In the genomic region with DNA sequence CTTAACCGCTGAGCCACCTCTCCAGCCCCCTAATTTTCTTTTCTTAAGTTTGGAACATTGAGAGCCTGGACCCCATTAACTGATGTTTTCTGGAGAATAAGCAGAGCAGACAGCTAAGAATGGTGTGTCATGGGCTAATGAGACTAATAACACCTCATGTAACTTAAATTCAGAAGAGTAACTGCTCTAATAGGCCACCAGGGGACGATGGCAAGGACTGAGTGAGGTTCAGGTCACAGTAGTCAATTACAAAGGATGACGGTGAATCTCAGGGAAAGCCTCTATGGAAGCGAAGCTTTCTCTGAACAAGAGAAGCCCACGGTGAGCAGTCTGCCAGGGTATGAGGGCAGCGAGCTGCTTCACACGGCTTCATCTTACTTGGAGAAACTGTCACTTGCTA, we compare ENCODE assay signal across 25 mouse cellular contexts.
DNase-seq lines count a peak whose midpoint lies in the region; ATAC-seq and TF ChIP-seq lines count a peak whose summit lies in the region.
"Had no signal": no experiment of that assay in that cellular context is flagged by ENCODE, and none has a peak within 500 bp of the region (broad histone marks: within the 10 kb centered on the region; RNA-seq: fewer than 3 reads in every experiment).

No protein-coding gene starts in this region.

- no peak for TF ChIP-seq EP300 in heart, adult 2 months (IDR thresholded peaks at IDR 0.05; ENCODE audit: insufficient read depth, low read depth, low read length)

- H3K36me3 ChIP-seq in heart, adult 2 months (ENCODE audit: control insufficient read depth, insufficient read depth, low read length): no peaks in the 10 kb centered on the region
- peaks cover 48% of the 10 kb centered on the region for H3K36me3 ChIP-seq in liver, adult 2 months (ENCODE audit: control insufficient read depth, insufficient read depth, low read length)
- H3K36me3 ChIP-seq in liver, embryonic 12.5 days: peaks cover 99% of the 10 kb centered on the region
- peaks cover 31% of the 10 kb centered on the region for H3K36me3 ChIP-seq in midbrain, postnatal 0 days (ENCODE audit: insufficient read depth, low read length)
- H3K36me3 ChIP-seq in midbrain, embryonic 14.5 days (ENCODE audit: control insufficient read depth, insufficient read depth, low read length): peaks cover 86% of the 10 kb centered on the region

- 83% methylated on average over 7 of the region's 7 CpGs for WGBS in heart, adult 2 months
- WGBS in liver, adult 2 months: 91% methylated on average over 7 of the region's 7 CpGs
- WGBS in liver, embryonic 12.5 days (ENCODE audit: insufficient replicate concordance): 88% methylated on average over 7 of the region's 7 CpGs
- WGBS in midbrain, postnatal 0 days: 70% methylated on average over 7 of the region's 7 CpGs
- 77% methylated on average over 7 of the region's 7 CpGs for WGBS in midbrain, embryonic 14.5 days

- no peaks in the 10 kb centered on the region for H3K27me3 ChIP-seq in heart, adult 2 months (ENCODE audit: control insufficient read depth, insufficient read depth, low read length)
- H3K27me3 ChIP-seq in liver, adult 2 months (ENCODE audit: control insufficient read depth, insufficient read depth, low read length): no peaks in the 10 kb centered on the region
- H3K27me3 ChIP-seq in liver, embryonic 12.5 days (replicated peaks): no peaks in the 10 kb centered on the region
- no peaks in the 10 kb centered on the region for H3K27me3 ChIP-seq in midbrain, postnatal 0 days (ENCODE audit: insufficient read depth, low read length)
- no peaks in the 10 kb centered on the region for H3K27me3 ChIP-seq in midbrain, embryonic 14.5 days (ENCODE audit: control insufficient read depth, insufficient read depth, low read length)
- H3K27me3 ChIP-seq: forebrain, embryonic 13.5 days; Patski had no signal

- H3K4me1 ChIP-seq in heart, adult 2 months (ENCODE audit: control insufficient read depth, insufficient read depth, low read length): no peaks in the 10 kb centered on the region
- no peaks in the 10 kb centered on the region for H3K4me1 ChIP-seq in liver, adult 2 months (ENCODE audit: control insufficient read depth, insufficient read depth, low read length)
- H3K4me1 ChIP-seq in liver, embryonic 12.5 days: no peaks in the 10 kb centered on the region
- H3K4me1 ChIP-seq in midbrain, postnatal 0 days (ENCODE audit: insufficient read depth, low read length): no peaks in the 10 kb centered on the region
- H3K4me1 ChIP-seq in midbrain, embryonic 14.5 days (ENCODE audit: control insufficient read depth, insufficient read depth, low read length): no peaks in the 10 kb centered on the region
- H3K4me1 ChIP-seq: forebrain, embryonic 13.5 days; midbrain, embryonic 10.5 days had no signal

- no peak for ATAC-seq in liver, embryonic 12.5 days
- no peak for ATAC-seq in midbrain, postnatal 0 days (ENCODE audit: low FRiP score)
- no peak for ATAC-seq in midbrain, embryonic 14.5 days (ENCODE audit: low FRiP score, low TSS enrichment)
- ATAC-seq: activated CD4-positive, CD25-positive, alpha-beta regulatory T cell, adult 4 months; forebrain, embryonic 13.5 days; Patski had no signal

- no peak for DNase-seq in heart, adult 2 months
- DNase-seq in heart, adult 18-20 months: no peak
- DNase-seq in liver, adult 2 months (ENCODE audit: extremely low read depth, low read depth, low spot score): no peak
- no peak for DNase-seq in midbrain, postnatal 0 days (ENCODE audit: low spot score)
- no peak for DNase-seq in midbrain, embryonic 14.5 days
- DNase-seq in right cerebral cortex, postnatal 25 days: no peak
- DNase-seq in spleen, postnatal 4 days (ENCODE audit: low spot score in 2 of 2): no peak
- DNase-seq: adrenal gland, postnatal 10 days; cerebellum, adult 8-10 months; cerebellum, postnatal 36 days; heart, adult 11 months; heart, postnatal 36 days; kidney, postnatal 36 days; layer of hippocampus, adult 9-11 months; lung, adult 2 months; thymus, postnatal 14 days had no signal

- no peak for TF ChIP-seq POLR2A in heart, adult 2 months (IDR thresholded peaks at IDR 0.05; ENCODE audit: insufficient read depth, low read depth, low read length)
- TF ChIP-seq POLR2A in liver, adult 2 months (IDR thresholded peaks at IDR 0.05; ENCODE audit: extremely low read depth, insufficient read depth, low read length): no peak

- intact Hi-C loops in heart, adult 2 months (cut with DNase I): no loop called here

- TF ChIP-seq CTCF in heart, adult 2 months (IDR thresholded peaks at IDR 0.05): peak; percentile 7; the same call in 1 of the 2 replicates
- TF ChIP-seq CTCF in liver, adult 2 months (IDR thresholded peaks at IDR 0.05; ENCODE audit: low read depth, low read length): 0 out of 2 replicates have a peak, but pooled peaks have one; percentile 6
- TF ChIP-seq CTCF in midbrain, postnatal 0 days (IDR thresholded peaks at IDR 0.05): peak; percentile 49

- H3K79me2 ChIP-seq in heart, adult 2 months (replicated peaks; ENCODE audit: control insufficient read depth, insufficient read depth, low read length): no peaks in the 10 kb centered on the region
- H3K79me2 ChIP-seq in liver, adult 2 months (ENCODE audit: control insufficient read depth, insufficient read depth, low read length): no peaks in the 10 kb centered on the region

- H3K4me3 ChIP-seq in heart, adult 2 months: no peak overlapping the region
- no peak overlapping the region for H3K4me3 ChIP-seq in liver, adult 2 months (ENCODE audit: insufficient read depth, low read depth, low read length)
- no peak overlapping the region for H3K4me3 ChIP-seq in liver, embryonic 12.5 days
- no peak overlapping the region for H3K4me3 ChIP-seq in midbrain, postnatal 0 days (ENCODE audit: low read depth, low read length)
- no peak overlapping the region for H3K4me3 ChIP-seq in midbrain, embryonic 14.5 days (replicated peaks; ENCODE audit: low read depth, low read length)
- H3K4me3 ChIP-seq: forebrain, embryonic 13.5 days; left cerebral cortex, adult 2 months; midbrain, embryonic 10.5 days had no signal

- no peak overlapping the region for H3K9ac ChIP-seq in heart, adult 2 months (ENCODE audit: low read depth, low read length)
- no peak overlapping the region for H3K9ac ChIP-seq in liver, adult 2 months (ENCODE audit: low read depth, low read length)
- no peak overlapping the region for H3K9ac ChIP-seq in liver, embryonic 12.5 days
- H3K9ac ChIP-seq in midbrain, postnatal 0 days (replicated peaks; ENCODE audit: low read length, poor library complexity, severe bottlenecking): no peak overlapping the region
- no peak overlapping the region for H3K9ac ChIP-seq in midbrain, embryonic 14.5 days (replicated peaks; ENCODE audit: low read length)
- H3K9ac ChIP-seq: forebrain, embryonic 13.5 days; hindbrain, embryonic 14.5 days had no signal

- no peak overlapping the region for H3K27ac ChIP-seq in heart, adult 2 months
- no peak overlapping the region for H3K27ac ChIP-seq in liver, adult 2 months (replicated peaks; ENCODE audit: insufficient read depth, low read depth, low read length)
- H3K27ac ChIP-seq in liver, embryonic 12.5 days: no peak overlapping the region
- H3K27ac ChIP-seq in midbrain, postnatal 0 days (ENCODE audit: low read depth, low read length): no peak overlapping the region
- H3K27ac ChIP-seq in midbrain, embryonic 14.5 days (replicated peaks; ENCODE audit: low read depth, low read length): no peak overlapping the region
- H3K27ac ChIP-seq: forebrain, embryonic 13.5 days; hindbrain, embryonic 14.5 days; left cerebral cortex, adult 2 months; macrophage; midbrain, embryonic 10.5 days had no signal

- no peaks in the 10 kb centered on the region for H3K9me3 ChIP-seq in liver, embryonic 12.5 days (replicated peaks)
- H3K9me3 ChIP-seq in midbrain, postnatal 0 days (ENCODE audit: low read length): no peaks in the 10 kb centered on the region
- H3K9me3 ChIP-seq in midbrain, embryonic 14.5 days (ENCODE audit: control insufficient read depth, low read length): no peaks in the 10 kb centered on the region
- H3K9me3 ChIP-seq: forebrain, embryonic 13.5 days; G1E; midbrain, embryonic 10.5 days had no signal

- no peak overlapping the region for H3K4me2 ChIP-seq in liver, embryonic 12.5 days
- no peak overlapping the region for H3K4me2 ChIP-seq in midbrain, postnatal 0 days (ENCODE audit: low read depth, low read length, poor library complexity, severe bottlenecking)
- no peak overlapping the region for H3K4me2 ChIP-seq in midbrain, embryonic 14.5 days (ENCODE audit: low read length)
- H3K4me2 ChIP-seq: forebrain, embryonic 13.5 days; hindbrain, embryonic 14.5 days had no signal
